Mouse (Mus musculus): Measurements from ENCODE around the gene Rbm45. TPM values are rescaled to one million over a fixed set of nuclear protein-coding genes. Genes with fewer than 3 reads are reported as not detected.
A peak's percentile ranks its signal among the peaks of the same experiment; 100 is the strongest.

The Rbm45 gene
- polyA plus RNA-seq, 1 experiment from 2014 or later, result 14.1 TPM

GRCm38 (mm10) chr2:76406151-76406936 lies 36.6 kb downstream of the Rbm45 start, which contains the start of gene Osbpl6:
Gene Osbpl6 (plus strand): TSS chr2:76406508.
- H3K9me3 ChIP-seq, result no peaks in the 10 kb centered on the region
- no peaks in the 10 kb centered on the region for H3K36me3 ChIP-seq
- H3K4me1 ChIP-seq, result peaks cover 7% of the 10 kb centered on the region; the same call in 1 of the 2 replicates
- H3K4me2 ChIP-seq (replicated peaks), result peak within 1 kb of the TSS; percentile 88
- ATAC-seq (ENCODE audit: low FRiP score, low read depth), result peak; percentile 95
- H3K4me3 ChIP-seq, result peak within 1 kb of the TSS; percentile 83
- H3K27ac ChIP-seq, result peak within 1 kb of the TSS; percentile 80
- peak within 1 kb of the TSS; percentile 87 for H3K9ac ChIP-seq
- H3K27me3 ChIP-seq (replicated peaks), result no peaks in the 10 kb centered on the region
- under 1% methylated on average over 85 of the region's 89 CpGs for WGBS

GRCm38 (mm10) chr2:76406937-76407441 lies 37.2 kb downstream of the Rbm45 start:
- Histone ChIP-seq H3K9me3 (no peaks in the 10 kb centered on the region), H3K27me3 (replicated peaks) (no peaks in the 10 kb centered on the region), H3K4me1 (peaks cover 7% of the 10 kb centered on the region; the same call in 1 of the 2 replicates), H3K4me2 (replicated peaks) (peak overlapping the region; percentile 88), H3K36me3 (no peaks in the 10 kb centered on the region), H3K4me3 (peak overlapping the region; percentile 83), H3K9ac (peak overlapping the region; percentile 87), H3K27ac (peak overlapping the region; percentile 80)
- under 1% methylated on average over 49 of the region's 49 CpGs for WGBS
- peak; percentile 74 for ATAC-seq (ENCODE audit: low FRiP score, low read depth)

GRCm38 (mm10) chr2:76409526-76409925 lies 39.7 kb downstream of the Rbm45 start:
- Histone ChIP-seq H3K4me3 (no peak overlapping the region), H3K9ac (no peak overlapping the region), H3K36me3 (no peaks in the 10 kb centered on the region), H3K9me3 (no peaks in the 10 kb centered on the region), H3K27me3 (replicated peaks) (no peaks in the 10 kb centered on the region), H3K4me2 (replicated peaks) (no peak overlapping the region), H3K27ac (no peak overlapping the region), H3K4me1 (peaks cover 7% of the 10 kb centered on the region; the same call in 1 of the 2 replicates)
- no peak for ATAC-seq (ENCODE audit: low FRiP score, low read depth)
- WGBS, result 77% methylated on average over 1 of the region's 1 CpGs

GRCm38 (mm10) chr2:76409986-76410385 lies 40.2 kb downstream of the Rbm45 start:
- H3K4me3 ChIP-seq, result no peak overlapping the region
- WGBS, result 89% methylated on average over 2 of the region's 2 CpGs
- ATAC-seq (ENCODE audit: low FRiP score, low read depth), result no peak
- H3K4me2 ChIP-seq (replicated peaks), result no peak overlapping the region
- no peaks in the 10 kb centered on the region for H3K27me3 ChIP-seq (replicated peaks)
- H3K9ac ChIP-seq, result no peak overlapping the region
- H3K27ac ChIP-seq, result no peak overlapping the region
- H3K36me3 ChIP-seq, result no peaks in the 10 kb centered on the region
- H3K4me1 ChIP-seq, result peaks cover 7% of the 10 kb centered on the region; the same call in 1 of the 2 replicates
- no peaks in the 10 kb centered on the region for H3K9me3 ChIP-seq

GRCm38 (mm10) chr2:76412924-76413323 lies 43.1 kb downstream of the Rbm45 start:
- Histone ChIP-seq H3K27ac (no peak overlapping the region), H3K9ac (no peak overlapping the region), H3K4me1 (no peaks in the 10 kb centered on the region), H3K27me3 (replicated peaks) (no peaks in the 10 kb centered on the region), H3K36me3 (no peaks in the 10 kb centered on the region), H3K9me3 (no peaks in the 10 kb centered on the region), H3K4me2 (replicated peaks) (no peak overlapping the region), H3K4me3 (no peak overlapping the region)
- 81% methylated on average over 2 of the region's 2 CpGs for WGBS
- ATAC-seq (ENCODE audit: low FRiP score, low read depth), result no peak

GRCm38 (mm10) chr2:76417446-76418141 lies 47.8 kb downstream of the Rbm45 start:
- Histone ChIP-seq H3K36me3 (no peaks in the 10 kb centered on the region), H3K9me3 (no peaks in the 10 kb centered on the region), H3K27me3 (replicated peaks) (no peaks in the 10 kb centered on the region), H3K4me1 (no peaks in the 10 kb centered on the region), H3K27ac (no peak overlapping the region), H3K4me3 (no peak overlapping the region), H3K4me2 (replicated peaks) (no peak overlapping the region), H3K9ac (no peak overlapping the region)
- 95% methylated on average over 14 of the region's 14 CpGs for WGBS
- 0 out of 2 replicates have a peak, but pooled peaks have one; percentile 13 for ATAC-seq (ENCODE audit: low FRiP score, low read depth)

- H3K4me3 ChIP-seq, result no peak overlapping the region
Measured at GRCm38 (mm10) chr2:76418142-76418518, 48.3 kb downstream of the Rbm45 start.

GRCm38 (mm10) chr2:76421411-76421924 lies 51.7 kb downstream of the Rbm45 start:
- Histone ChIP-seq H3K27me3 (replicated peaks) (no peaks in the 10 kb centered on the region), H3K36me3 (no peaks in the 10 kb centered on the region), H3K4me3 (no peak overlapping the region), H3K27ac (no peak overlapping the region), H3K9me3 (no peaks in the 10 kb centered on the region), H3K9ac (no peak overlapping the region), H3K4me1 (no peaks in the 10 kb centered on the region), H3K4me2 (replicated peaks) (no peak overlapping the region)
- ATAC-seq (ENCODE audit: low FRiP score, low read depth), result no peak
- 77% methylated on average over 6 of the region's 6 CpGs for WGBS

More at GRCm38 (mm10) chr2:76418142-76418518, 48.3 kb downstream of the Rbm45 start:
- ATAC-seq (ENCODE audit: low FRiP score, low read depth), result no peak
- WGBS, result 91% methylated on average over 3 of the region's 3 CpGs
- H3K9ac ChIP-seq, result no peak overlapping the region
- H3K36me3 ChIP-seq, result no peaks in the 10 kb centered on the region
- H3K4me2 ChIP-seq (replicated peaks), result no peak overlapping the region
- no peaks in the 10 kb centered on the region for H3K9me3 ChIP-seq
- H3K4me1 ChIP-seq, result no peaks in the 10 kb centered on the region
- no peaks in the 10 kb centered on the region for H3K27me3 ChIP-seq (replicated peaks)
- H3K27ac ChIP-seq, result no peak overlapping the region

- no peak overlapping the region for H3K4me3 ChIP-seq
- H3K27me3 ChIP-seq (replicated peaks), result no peaks in the 10 kb centered on the region
- no peak for ATAC-seq (ENCODE audit: low FRiP score, low read depth)
- H3K9ac ChIP-seq, result no peak overlapping the region
- H3K36me3 ChIP-seq, result no peaks in the 10 kb centered on the region
- no peak overlapping the region for H3K27ac ChIP-seq
- H3K4me2 ChIP-seq (replicated peaks), result no peak overlapping the region
- H3K9me3 ChIP-seq, result no peaks in the 10 kb centered on the region
- WGBS, result 81% methylated on average over 3 of the region's 3 CpGs
- H3K4me1 ChIP-seq, result no peaks in the 10 kb centered on the region
Measured at GRCm38 (mm10) chr2:76426816-76427215, 57.0 kb downstream of the Rbm45 start.

GRCm38 (mm10) chr2:76429318-76429717 lies 59.5 kb downstream of the Rbm45 start:
- Histone ChIP-seq H3K4me1 (no peaks in the 10 kb centered on the region), H3K4me3 (no peak overlapping the region), H3K9me3 (no peaks in the 10 kb centered on the region), H3K36me3 (no peaks in the 10 kb centered on the region), H3K27me3 (replicated peaks) (no peaks in the 10 kb centered on the region), H3K4me2 (replicated peaks) (no peak overlapping the region), H3K27ac (no peak overlapping the region), H3K9ac (no peak overlapping the region)
- WGBS, result 57% methylated on average over 3 of the region's 3 CpGs
- no peak for ATAC-seq (ENCODE audit: low FRiP score, low read depth)

GRCm38 (mm10) chr2:76429855-76430254 lies 60.1 kb downstream of the Rbm45 start:
- Histone ChIP-seq H3K27me3 (replicated peaks) (no peaks in the 10 kb centered on the region), H3K4me1 (no peaks in the 10 kb centered on the region), H3K4me2 (replicated peaks) (no peak overlapping the region), H3K4me3 (no peak overlapping the region), H3K9me3 (no peaks in the 10 kb centered on the region), H3K9ac (no peak overlapping the region), H3K36me3 (no peaks in the 10 kb centered on the region), H3K27ac (no peak overlapping the region)
- no peak for ATAC-seq (ENCODE audit: low FRiP score, low read depth)
- 75% methylated on average over 5 of the region's 5 CpGs for WGBS

GRCm38 (mm10) chr2:76430539-76430938 lies 60.8 kb downstream of the Rbm45 start:
- Histone ChIP-seq H3K27ac (no peak overlapping the region), H3K27me3 (replicated peaks) (no peaks in the 10 kb centered on the region), H3K4me1 (no peaks in the 10 kb centered on the region), H3K4me3 (no peak overlapping the region), H3K9ac (no peak overlapping the region), H3K9me3 (no peaks in the 10 kb centered on the region), H3K4me2 (replicated peaks) (no peak overlapping the region), H3K36me3 (no peaks in the 10 kb centered on the region)
- no peak for ATAC-seq (ENCODE audit: low FRiP score, low read depth)
- WGBS, result 94% methylated on average over 3 of the region's 3 CpGs

Measured in neural tube, embryonic 12.5 days (tissue).